Mouse (Mus musculus) ES-E14 (cell line): ENCODE measurements around the gene Cdk7. TPM values are rescaled to one million over a fixed set of nuclear protein-coding genes. Genes with fewer than 3 reads are reported as not detected.
"Not testable (repeated sequence)": the region's sequence is repeated elsewhere in the genome, so short reads cannot be mapped to it uniquely, and the experiment has no call there.

ENCODE experiments used
- DNase-seq: peaks from one replicate; pipeline ENCODE4 v3.0.0-alpha.2; 2013; ENCODE audit warnings: low read depth, low spot score
- H3K27ac ChIP-seq: 2 replicates; pipeline ENCODE4 v1.5.1; 2012; ENCODE audit warnings: low read depth, mild to moderate bottlenecking, low read length, moderate library complexity, mixed read lengths; ENCODE audit not compliant: poor library complexity, insufficient read depth, severe bottlenecking
- H3K36me3 ChIP-seq: 2 replicates; pipeline ENCODE4 v1.6.1; 2012; ENCODE audit warnings: mild to moderate bottlenecking, low read length, moderate library complexity, mixed read lengths; ENCODE audit not compliant: control insufficient read depth, poor library complexity, insufficient read depth, severe bottlenecking
- H3K4me1 ChIP-seq, 2 experiments: fragments of 150-350 bp in 1 of 2; sonication (generic) in 1 of 2; 2 replicates each; pipeline ENCODE4 v1.6.1; 2012; ENCODE audit warnings: low read length in 2 of 2, mild to moderate bottlenecking in 1 of 2, mixed read lengths in 1 of 2; ENCODE audit not compliant: control insufficient read depth in 2 of 2, insufficient read depth in 2 of 2, poor library complexity in 1 of 2
- H3K4me3 ChIP-seq, 2 experiments: fragments of 150-350 bp in 1 of 2; sonication (generic) in 1 of 2; 2 replicates each; pipeline ENCODE4 v1.5.1; 2012; ENCODE audit warnings: low read length in 2 of 2, low read depth in 1 of 2, mild to moderate bottlenecking in 1 of 2, mixed read lengths in 1 of 2; ENCODE audit not compliant: insufficient read depth in 1 of 2, poor library complexity in 1 of 2, severe bottlenecking in 1 of 2
- H3K9ac ChIP-seq: 2 replicates; pipeline ENCODE4 v1.6.1; 2012; ENCODE audit warnings: low read depth, mild to moderate bottlenecking, low read length, mixed read lengths; ENCODE audit not compliant: poor library complexity, insufficient read depth, severe bottlenecking
- H3K9me3 ChIP-seq: fragments of 150-350 bp; sonication (generic); 2 replicates; pipeline ENCODE4 v1.6.1; 2012; ENCODE audit warnings: low read depth, mild to moderate bottlenecking, low read length; ENCODE audit not compliant: control insufficient read depth, insufficient read depth
- CHD2 ChIP-seq: IDR thresholded peaks from 2 replicates; pipeline ENCODE4 v1.6.1; 2014; ENCODE audit warnings: mild to moderate bottlenecking, low read depth, low read length, inconsistent platforms
- HCFC1 ChIP-seq: IDR thresholded peaks from 2 replicates; pipeline ENCODE4 v1.6.1; 2012; ENCODE audit warnings: low read length, inconsistent platforms, borderline replicate concordance; ENCODE audit not compliant: insufficient read depth
- MAFK ChIP-seq: IDR thresholded peaks from 2 replicates; pipeline ENCODE4 v1.6.1; 2014; ENCODE audit warnings: mild to moderate bottlenecking, low read depth, low read length, inconsistent platforms; ENCODE audit not compliant: insufficient read depth
- ZC3H11A ChIP-seq: IDR thresholded peaks from 2 replicates; pipeline ENCODE4 v1.6.1; 2012; ENCODE audit warnings: low read depth, mild to moderate bottlenecking, inconsistent platforms, low read length, borderline replicate concordance
- ZNF384 ChIP-seq: IDR thresholded peaks from 2 replicates; pipeline ENCODE4 v1.6.1; 2012; ENCODE audit warnings: low read depth, low read length, inconsistent platforms
- in situ Hi-C, 2 experiments: fragments of 600-800 bp; cut with MboI; formaldehyde crosslinking; loops; one replicate each; pipeline ENCODE4 v1.15.1; 2025; ENCODE audit warnings: low sequenced_read_pairs in 2 of 2, inconsistent platforms in 1 of 2; ENCODE audit not compliant: unreplicated experiment in 2 of 2
- total RNA-seq: library from RNA; depleted of rRNA; stranded (reverse); fragments of 300-350 nt; gene quantifications from 2 replicates; pipeline ENCODE4 v1.2.3, GENCODE M21; 2012

Cdk7 gene
- total RNA-seq, 1 experiment, result 83.6 TPM

GRCm38 (mm10) chr13:100744036-100744744, 13.5 kb upstream of the Cdk7 start, which contains the start of gene Mrps36:
Mrps36 (minus strand) TSS chr13:100744659.
- Histone ChIP-seq H3K27ac (peak within 1 kb of the TSS; percentile 78), H3K9me3 (no peaks in the 10 kb centered on the region), H3K9ac (peak within 1 kb of the TSS; percentile 91), H3K36me3 (no peaks in the 10 kb centered on the region), H3K4me1 (peaks cover 2 to 7% of the 10 kb centered on the region in 2 experiments; a peak in 1 of 4 replicates), H3K4me3 (peak within 1 kb of the TSS; percentile 78 to 90)
- peak; percentile 95 for DNase-seq
- TF ChIP-seq MAFK, result peak; percentile 2; the same call in 1 of the 2 replicates
- no peak for TF ChIP-seq ZNF384
- TF ChIP-seq HCFC1, result 0 out of 2 replicates have a peak, but pooled peaks have one; percentile 29
- in situ Hi-C loops, result no loop called here

GRCm38 (mm10) chr13:100743346-100744035, 12.8 kb upstream of the Cdk7 start:
- Histone ChIP-seq H3K9me3 (no peaks in the 10 kb centered on the region), H3K36me3 (no peaks in the 10 kb centered on the region), H3K4me3 (peak overlapping the region; percentile 78 to 90), H3K4me1 (peaks cover 2 to 7% of the 10 kb centered on the region in 2 experiments; a peak in 1 of 4 replicates), H3K27ac (no peak overlapping the region), H3K9ac (no peak overlapping the region)
- TF ChIP-seq ZNF384, result peak; percentile 94
- TF ChIP-seq MAFK, result no peak
- DNase-seq, result no peak
- in situ Hi-C loops, result no loop called here

- Histone ChIP-seq H3K27ac (no peak overlapping the region), H3K9me3 (no peaks in the 10 kb centered on the region), H3K36me3 (no peaks in the 10 kb centered on the region), H3K9ac (no peak overlapping the region), H3K4me3 (no peak overlapping the region), H3K4me1 (peaks cover 2 to 7% of the 10 kb centered on the region in 2 experiments; a peak in 1 of 4 replicates)
- TF ChIP-seq HCFC1 (no peak), MAFK (no peak), ZNF384 (no peak), CHD2 (no peak), ZC3H11A (no peak)
- no peak for DNase-seq
- in situ Hi-C loops, result no loop called here
Measured at GRCm38 (mm10) chr13:100742831-100743230, 12.1 kb upstream of the Cdk7 start.

GRCm38 (mm10) chr13:100732756-100733155, 2.0 kb upstream of the Cdk7 start:
- H3K27ac ChIP-seq, result no peak overlapping the region
- in situ Hi-C loops, result no loop called here
- peaks cover 1 to 2% of the 10 kb centered on the region in 2 experiments for H3K4me1 ChIP-seq
- H3K9ac ChIP-seq, result no peak overlapping the region
- peaks cover 6% of the 10 kb centered on the region for H3K36me3 ChIP-seq
- H3K9me3 ChIP-seq, result no peaks in the 10 kb centered on the region
- no peak for TF ChIP-seq ZNF384
- TF ChIP-seq ZC3H11A, result no peak
- no peak for TF ChIP-seq HCFC1
- TF ChIP-seq CHD2, result no peak
- no peak for TF ChIP-seq MAFK
- DNase-seq, result no peak
- no peak overlapping the region for H3K4me3 ChIP-seq

- H3K4me3 ChIP-seq, DNase-seq, H3K27ac ChIP-seq, H3K9me3 ChIP-seq, in situ Hi-C loops, H3K9ac ChIP-seq, H3K36me3 ChIP-seq, H3K4me1 ChIP-seq: not testable (repeated sequence)
Measured at GRCm38 (mm10) chr13:100731462-100732046, 815 bp upstream of the Cdk7 start.
